Mouse (Mus musculus) macrophage (primary cell): Measurements from ENCODE around the gene Aars2. TPM values are rescaled to one million over a fixed set of nuclear protein-coding genes. Genes with fewer than 3 reads are reported as not detected.

ENCODE experiments used
- H3K27ac ChIP-seq: fragments of 350-480 bp; formaldehyde crosslinking; 2 replicates; pipeline ENCODE4 v1.9.0; 2021
- H3K36me3 ChIP-seq: fragments of 350-480 bp; formaldehyde crosslinking; 2 replicates; pipeline ENCODE4 v1.9.0; 2021; ENCODE audit errors: inconsistent target
- H3K4me3 ChIP-seq: fragments of 350-480 bp; formaldehyde crosslinking; 2 replicates; pipeline ENCODE4 v1.9.0; 2021; ENCODE audit errors: inconsistent target
- H3K79me2 ChIP-seq: fragments of 350-480 bp; formaldehyde crosslinking; 2 replicates; pipeline ENCODE4 v1.9.0; 2021; ENCODE audit errors: inconsistent target
- WGBS: methylation state at CpG from one replicate; pipeline ENCODE4 v1.1.7; 2026; ENCODE audit warnings: inconsistent platforms; ENCODE audit not compliant: missing documents; 5-methylcytosine and 5-hydroxymethylcytosine counted together
- polyA plus RNA-seq: library from polyadenylated mRNA; stranded (reverse); fragments of 250-400 nt; gene quantifications from 3 replicates; pipeline ENCODE4 v1.2.4, GENCODE M21; 2018; ENCODE audit warnings: inconsistent platforms

The Aars2 gene
- polyA plus RNA-seq, 1 experiment from 2014 or later = 1.9 TPM

DNA sequence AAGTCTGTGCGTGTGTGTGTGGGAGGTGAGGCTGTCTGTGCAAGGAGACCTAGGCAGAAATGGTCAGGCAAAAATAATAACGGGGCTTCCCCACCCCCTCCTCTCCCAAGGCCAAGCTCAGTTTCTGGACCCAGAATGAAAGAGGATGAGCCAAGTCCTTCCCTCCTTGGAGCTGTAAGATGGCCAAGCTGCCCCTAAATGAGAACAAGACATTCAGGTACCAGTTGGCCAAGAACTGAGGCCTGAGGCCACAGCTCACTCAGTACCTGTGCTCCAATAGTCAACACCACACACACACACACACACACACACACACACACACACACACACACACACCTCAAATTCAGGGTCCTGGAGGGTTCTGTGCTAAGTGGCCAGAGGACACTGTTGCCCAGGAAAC lies 36.1 kb downstream of the Aars2 start:
- no peak overlapping the region for H3K27ac ChIP-seq
- H3K36me3 ChIP-seq = no peaks in the 10 kb centered on the region
- H3K79me2 ChIP-seq = no peaks in the 10 kb centered on the region
- 90% methylated on average over 2 of the region's 2 CpGs for WGBS
- no peak overlapping the region for H3K4me3 ChIP-seq

DNA sequence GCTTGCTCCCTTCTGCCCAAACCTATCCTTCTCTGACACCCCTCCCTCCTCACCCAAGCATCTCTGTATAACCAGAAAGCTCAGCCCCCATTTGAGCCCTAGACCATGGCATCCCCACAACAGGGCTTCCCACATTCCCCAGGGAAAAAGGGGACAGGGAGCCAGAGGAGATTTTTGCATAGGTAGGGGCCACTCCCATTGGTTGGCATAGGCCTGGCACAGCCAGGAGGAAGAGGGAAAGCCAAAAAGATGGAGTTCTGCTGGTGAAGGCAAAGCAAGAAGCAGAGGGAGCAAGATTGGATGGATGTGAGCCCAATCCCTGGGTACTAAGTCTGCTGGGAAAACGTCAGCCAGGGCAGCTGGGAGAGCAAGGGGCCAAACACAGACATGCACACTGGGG lies 36.5 kb downstream of the Aars2 start:
- H3K27ac ChIP-seq = no peak overlapping the region
- 59% methylated on average over 1 of the region's 1 CpGs for WGBS
- no peaks in the 10 kb centered on the region for H3K36me3 ChIP-seq
- no peak overlapping the region for H3K4me3 ChIP-seq
- H3K79me2 ChIP-seq = no peaks in the 10 kb centered on the region

GRCm38 (mm10) chr17:45544001-45544872 lies 37.6 kb downstream of the Aars2 start:
- Histone ChIP-seq H3K4me3 (no peak overlapping the region), H3K36me3 (no peaks in the 10 kb centered on the region), H3K27ac (no peak overlapping the region), H3K79me2 (no peaks in the 10 kb centered on the region)
- WGBS = 8% methylated on average over 23 of the region's 24 CpGs

DNA sequence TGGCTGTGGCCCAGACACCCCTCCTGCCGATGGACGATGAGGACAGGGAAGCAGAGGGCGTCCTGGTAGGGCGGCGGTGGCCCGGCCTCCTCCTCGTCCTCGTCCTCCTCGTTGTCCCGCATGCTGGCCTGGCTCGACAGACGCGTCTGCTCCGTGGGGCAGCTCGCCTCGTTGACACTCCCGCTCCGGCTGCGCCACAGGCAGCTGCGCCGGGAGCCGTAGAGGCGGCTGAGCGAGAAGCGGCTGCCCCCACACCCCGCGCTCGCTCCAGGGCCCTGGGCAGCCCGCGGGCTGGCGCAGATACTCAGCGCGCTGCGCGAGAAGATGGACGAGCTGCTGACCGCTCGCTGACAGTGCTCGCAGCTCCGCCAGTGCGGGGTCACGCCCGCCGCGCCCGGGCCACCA lies 38.2 kb downstream of the Aars2 start:
- H3K27ac ChIP-seq = no peak overlapping the region

DNA sequence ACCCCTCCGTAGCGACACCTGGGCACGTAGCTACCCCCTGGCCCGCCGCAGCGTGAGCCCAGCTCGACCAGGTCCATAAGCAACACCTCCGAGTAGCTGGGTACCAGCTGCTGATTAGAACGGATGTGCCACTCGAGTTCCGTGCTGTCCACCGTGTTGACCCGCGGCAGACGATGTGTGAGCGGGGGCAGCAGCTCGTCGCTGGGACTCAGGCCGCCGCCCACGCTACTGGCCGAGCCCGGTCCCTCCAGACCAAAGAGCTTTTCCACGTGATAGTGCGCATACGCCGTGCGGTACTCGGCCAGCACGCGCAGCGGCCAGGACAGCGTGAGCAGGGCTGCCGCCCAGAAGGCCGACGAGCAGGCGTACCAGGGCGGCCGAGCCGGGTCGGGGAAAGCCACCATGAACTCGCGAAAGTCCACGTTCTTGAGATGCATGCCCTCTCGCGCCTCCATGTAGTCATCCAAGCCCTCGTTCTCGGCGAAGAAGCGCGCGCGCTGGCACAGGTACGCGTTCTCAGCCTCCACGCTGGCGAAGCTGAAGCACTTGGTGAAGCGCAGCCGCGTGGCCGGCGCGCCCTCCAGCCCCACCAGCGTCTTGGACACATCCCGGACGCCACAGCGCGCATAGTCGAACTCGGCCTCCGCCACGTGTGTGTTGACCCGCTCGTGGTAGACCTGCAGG lies 38.8 kb downstream of the Aars2 start:
- 5% methylated on average over 74 of the region's 74 CpGs for WGBS
- Histone ChIP-seq H3K36me3 (no peaks in the 10 kb centered on the region), H3K27ac (no peak overlapping the region), H3K79me2 (no peaks in the 10 kb centered on the region), H3K4me3 (no peak overlapping the region)

More for the DNA sequence above, 38.2 kb downstream of the Aars2 start:
- H3K79me2 ChIP-seq = no peaks in the 10 kb centered on the region
- H3K36me3 ChIP-seq = no peaks in the 10 kb centered on the region
- WGBS = 3% methylated on average over 46 of the region's 46 CpGs
- no peak overlapping the region for H3K4me3 ChIP-seq

- H3K4me3 ChIP-seq = no peak overlapping the region
- H3K27ac ChIP-seq = no peak overlapping the region
- H3K79me2 ChIP-seq = no peaks in the 10 kb centered on the region
- WGBS = 73% methylated on average over 16 of the region's 16 CpGs
- H3K36me3 ChIP-seq = no peaks in the 10 kb centered on the region
Measured at GRCm38 (mm10) chr17:45546941-45547340, 40.3 kb downstream of the Aars2 start.

DNA sequence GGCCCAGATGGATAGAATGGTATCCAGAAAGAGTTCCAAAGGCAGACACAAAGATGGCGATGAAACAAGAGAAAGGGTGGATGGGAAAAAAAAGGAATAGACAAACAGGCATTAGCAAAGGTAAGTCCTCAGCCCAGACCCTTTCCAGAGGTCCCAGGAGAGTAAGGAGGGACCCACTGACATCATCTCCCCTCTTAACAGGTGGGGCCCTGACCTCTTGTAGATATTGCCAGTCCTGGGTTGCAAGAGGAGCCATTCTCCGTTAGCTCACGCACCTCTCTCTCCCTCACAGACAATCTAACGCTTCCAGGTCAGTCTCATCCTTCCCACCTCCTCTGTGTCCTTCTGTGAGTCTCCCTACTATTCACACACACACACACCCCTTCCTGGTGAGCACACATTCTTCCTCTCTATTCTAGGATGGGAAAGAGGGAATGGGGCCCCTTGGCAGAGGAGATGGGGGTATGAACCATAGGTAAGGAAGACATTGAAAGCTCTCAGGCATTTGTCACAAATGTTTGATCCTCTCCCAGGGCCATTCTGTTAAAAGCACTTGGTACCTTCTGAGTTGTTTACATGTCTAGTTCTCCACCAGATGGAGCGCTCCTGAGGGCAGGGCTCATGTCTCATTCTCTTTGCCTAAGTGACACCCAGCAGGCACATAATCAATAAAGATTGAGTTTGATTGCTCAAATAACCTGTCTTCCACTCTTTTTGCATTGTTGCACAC lies 41.0 kb downstream of the Aars2 start:
- Histone ChIP-seq H3K4me3 (no peak overlapping the region), H3K79me2 (no peaks in the 10 kb centered on the region), H3K27ac (no peak overlapping the region), H3K36me3 (no peaks in the 10 kb centered on the region)
- WGBS = 88% methylated on average over 5 of the region's 5 CpGs

DNA sequence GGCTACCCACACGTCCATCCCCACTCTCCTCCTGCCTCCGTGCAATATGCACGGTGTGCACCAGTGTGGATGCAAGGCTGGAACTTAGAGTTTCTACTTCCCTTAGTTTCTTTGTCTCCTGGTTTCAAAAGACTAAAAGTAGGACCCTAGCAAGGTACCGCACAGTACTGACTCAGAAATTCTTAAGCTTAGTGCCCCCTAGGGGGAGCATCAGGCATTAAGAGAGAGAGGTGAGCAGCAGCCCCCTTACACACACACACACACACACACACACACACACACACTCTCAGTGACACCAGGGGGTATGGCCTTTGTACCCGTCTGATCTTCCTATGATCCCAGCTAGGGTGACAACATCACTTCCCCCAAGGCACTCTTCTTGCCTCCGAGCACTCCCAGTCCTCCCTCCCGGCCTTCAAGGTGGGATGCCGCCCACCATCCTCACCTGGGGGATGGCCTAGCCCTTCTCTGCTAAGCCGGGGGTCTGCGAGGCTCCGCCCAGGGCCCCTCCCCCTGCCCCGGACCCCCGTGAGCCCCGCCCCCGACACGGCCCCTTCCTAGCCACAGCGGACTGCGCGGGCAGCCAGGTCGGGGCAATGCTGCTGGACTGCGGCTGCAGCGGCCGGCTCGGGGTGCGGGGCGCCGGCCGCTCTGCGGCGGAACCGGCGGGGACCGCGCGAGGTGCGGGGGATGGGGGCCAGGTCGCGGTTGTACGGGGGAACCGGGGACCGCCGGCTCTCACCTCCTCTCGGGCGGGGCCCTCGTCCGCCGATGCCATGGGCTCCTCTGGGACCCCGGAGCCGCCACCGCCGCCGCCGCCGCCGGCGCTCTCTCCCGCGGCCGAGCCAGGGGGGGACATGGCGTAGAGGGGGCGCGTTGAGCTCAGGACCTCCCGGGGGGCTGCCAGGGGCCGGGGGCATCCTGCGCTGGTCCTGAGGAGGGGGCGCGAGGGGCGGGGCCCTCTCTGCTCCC lies 42.2 kb downstream of the Aars2 start:
- 6% methylated on average over 56 of the region's 68 CpGs for WGBS
- no peak overlapping the region for H3K27ac ChIP-seq
- H3K79me2 ChIP-seq = no peaks in the 10 kb centered on the region
- H3K36me3 ChIP-seq = no peaks in the 10 kb centered on the region
- H3K4me3 ChIP-seq = no peak overlapping the region

DNA sequence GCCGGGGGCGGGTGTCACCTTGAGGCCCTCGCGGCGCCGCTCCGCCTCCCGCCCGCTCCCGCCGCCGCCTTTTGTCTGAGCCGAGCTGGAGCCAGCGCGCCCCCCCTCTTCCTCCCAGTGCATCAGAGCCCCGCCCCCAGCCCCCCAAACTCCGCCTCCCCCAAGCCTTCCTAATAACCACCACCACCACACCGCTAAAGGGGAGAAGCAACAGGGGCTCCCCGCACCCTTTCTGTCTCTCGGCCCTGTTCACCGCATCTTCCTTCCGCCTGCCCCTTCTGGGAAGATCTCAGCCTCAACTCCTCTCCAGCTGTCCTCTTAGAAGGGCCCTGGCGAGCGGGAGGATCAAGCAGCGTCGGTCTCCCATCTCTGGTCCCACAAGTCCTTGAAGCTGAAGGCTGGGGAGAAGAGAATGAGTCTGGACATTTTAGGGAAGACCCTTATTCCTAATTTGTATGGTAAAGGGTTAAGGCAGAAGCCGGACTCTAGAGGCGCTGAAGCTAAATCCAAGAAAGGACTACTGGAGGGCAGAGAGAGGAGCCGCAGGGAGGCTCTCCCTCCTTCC lies 43.1 kb downstream of the Aars2 start, which contains the start of gene Tmem151b:
Gene Tmem151b (minus strand): TSS at position 61 of the 565 bp plus-strand sequence.
- H3K36me3 ChIP-seq = no peaks in the 10 kb centered on the region
- no peak within 1 kb of the TSS for H3K4me3 ChIP-seq
- H3K27ac ChIP-seq = no peak within 1 kb of the TSS
- 16% methylated on average over 12 of the region's 29 CpGs for WGBS
- H3K79me2 ChIP-seq = no peaks in the 10 kb centered on the region

GRCm38 (mm10) chr17:45550253-45550652 lies 43.6 kb downstream of the Aars2 start:
- Histone ChIP-seq H3K36me3 (no peaks in the 10 kb centered on the region), H3K4me3 (no peak overlapping the region), H3K27ac (no peak overlapping the region), H3K79me2 (no peaks in the 10 kb centered on the region)
- WGBS = 51% methylated on average over 5 of the region's 5 CpGs

DNA sequence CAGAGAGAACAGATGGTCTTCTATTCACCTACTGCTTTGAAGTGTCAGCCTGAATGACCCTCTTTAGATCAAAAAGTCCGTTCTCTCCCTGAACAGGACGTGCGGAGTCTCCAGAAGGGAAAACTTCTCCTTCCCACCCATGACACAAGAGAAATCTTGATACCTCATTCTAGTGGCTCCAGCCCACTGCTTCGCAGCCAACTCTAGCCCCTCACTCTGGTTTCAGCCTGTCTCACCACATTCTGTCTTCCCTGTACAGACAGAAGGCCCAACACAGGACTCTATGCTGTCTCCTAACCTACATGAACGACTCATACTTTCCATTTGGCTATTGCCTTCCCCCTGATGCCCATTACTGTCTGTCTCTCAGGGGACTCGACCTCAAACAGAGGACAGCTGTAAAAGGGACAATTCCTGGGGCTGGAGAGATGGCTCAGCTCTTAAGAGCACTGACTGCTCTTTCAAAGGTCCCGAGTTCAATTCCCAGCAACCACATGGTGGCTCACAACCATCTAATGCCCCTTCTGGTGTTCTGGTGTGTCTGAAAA lies 44.7 kb downstream of the Aars2 start:
- H3K27ac ChIP-seq = no peak overlapping the region
- WGBS = 70% methylated on average over 7 of the region's 7 CpGs
- H3K36me3 ChIP-seq = no peaks in the 10 kb centered on the region
- peaks cover 6% of the 10 kb centered on the region; the same call in 1 of the 2 replicates for H3K79me2 ChIP-seq
- H3K4me3 ChIP-seq = no peak overlapping the region

DNA sequence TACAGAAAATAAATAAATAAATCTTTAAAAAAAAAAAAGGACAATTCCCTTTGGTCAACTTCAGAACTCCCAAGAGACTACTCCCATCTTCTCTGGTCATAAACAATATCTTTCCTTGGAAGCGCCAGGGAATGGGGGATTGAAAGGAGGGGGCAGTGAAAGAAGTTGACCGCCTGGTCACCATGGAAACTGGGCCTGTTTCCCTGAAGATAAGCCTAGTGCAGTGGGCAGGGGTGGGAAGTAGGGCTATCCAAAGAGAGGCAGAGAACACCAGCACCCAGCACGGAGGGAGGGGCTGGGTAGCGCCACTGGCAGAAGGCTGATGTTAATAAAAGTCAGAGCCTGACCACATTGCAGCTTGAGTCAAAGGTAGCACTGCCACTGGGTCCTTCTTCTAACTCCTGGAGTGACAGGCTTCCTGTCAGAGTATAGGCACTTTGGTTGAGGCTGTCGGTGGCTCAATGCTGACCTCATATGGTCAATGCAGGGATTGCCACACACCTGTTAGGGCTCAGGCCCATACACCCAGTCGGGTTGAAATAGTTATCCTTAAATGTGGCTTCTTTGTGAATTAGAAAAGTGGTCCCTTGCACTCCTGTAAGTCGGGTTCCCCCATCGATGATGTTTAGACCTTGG lies 45.3 kb downstream of the Aars2 start:
- no peak overlapping the region for H3K27ac ChIP-seq
- no peaks in the 10 kb centered on the region for H3K36me3 ChIP-seq
- WGBS = 12% methylated on average over 8 of the region's 8 CpGs
- no peak overlapping the region for H3K4me3 ChIP-seq
- peaks cover 7% of the 10 kb centered on the region; the same call in 1 of the 2 replicates for H3K79me2 ChIP-seq

GRCm38 (mm10) chr17:45553065-45553464 lies 46.4 kb downstream of the Aars2 start:
- Histone ChIP-seq H3K36me3 (no peaks in the 10 kb centered on the region), H3K27ac (no peak overlapping the region), H3K79me2 (peaks cover 7% of the 10 kb centered on the region; the same call in 1 of the 2 replicates), H3K4me3 (no peak overlapping the region)
- WGBS = 89% methylated on average over 3 of the region's 3 CpGs
